ENCODE assay signal across 18 mouse cellular contexts in genomic region chr14:50927366-50927765, GRCm38 (mm10). TPM values are rescaled to one million over a fixed set of nuclear protein-coding genes. Genes with fewer than 3 reads are reported as not detected.
"Had no signal": no experiment of that assay in that cellular context is flagged by ENCODE, and none has a peak within 500 bp of the region (broad histone marks: within the 10 kb centered on the region; RNA-seq: fewer than 3 reads in every experiment).

No protein-coding gene starts in this region.

- H3K27ac ChIP-seq: liver, embryonic 15.5 days; neural tube, embryonic 15.5 days had no signal

- H3K27me3 ChIP-seq: liver, embryonic 15.5 days; neural tube, embryonic 15.5 days had no signal

- H3K4me2 ChIP-seq: liver, embryonic 11.5 days; liver, embryonic 15.5 days; lung, embryonic 14.5 days; midbrain, embryonic 11.5 days had no signal

- H3K4me3 ChIP-seq: liver, embryonic 15.5 days; neural tube, embryonic 15.5 days had no signal

- H3K9ac ChIP-seq: liver, embryonic 15.5 days; lung, embryonic 14.5 days; neural tube, embryonic 15.5 days had no signal

- ATAC-seq: midbrain, embryonic 16.5 days had no signal

- DNase-seq: kidney, adult 18-20 months; kidney, postnatal 25 days; layer of hippocampus, postnatal 36 days; lung, embryonic 14.5 days; lung, postnatal 10 days; lung, postnatal 4 days; right cerebral cortex, postnatal 4 days; spleen, adult 18-20 months; thymus, adult 18-20 months; thymus, postnatal 25 days had no signal

- H3K9me3 ChIP-seq: liver, embryonic 15.5 days; neural tube, embryonic 15.5 days had no signal

RNA-seq across cellular contexts. Expression of gene Gm49342, which starts 17.0 kb away (rescaled TPM):
- polyA plus RNA-seq: kidney, embryonic 16.5 days; liver, embryonic 11.5 days; liver, embryonic 15.5 days; lung, embryonic 14.5 days; midbrain, embryonic 11.5 days; midbrain, embryonic 16.5 days; neural tube, embryonic 11.5 days; neural tube, embryonic 15.5 days; stomach, embryonic 14.5 days had no signal
